Mouse (Mus musculus): ENCODE data around the gene Ankrd44. TPM values are rescaled to one million over a fixed set of nuclear protein-coding genes. Genes with fewer than 3 reads are reported as not detected.

Gene Ankrd44
- polyA plus RNA-seq, 1 experiment from 2014 or later = 4.3 TPM

- no peaks in the 10 kb centered on the region for H3K4me1 ChIP-seq (replicated peaks; ENCODE audit: insufficient read depth, low read length)
Measured at GRCm38 (mm10) chr1:54913379-54913873, 12.8 kb downstream of the Ankrd44 start.

GRCm38 (mm10) chr1:54913063-54913335 lies 13.2 kb downstream of the Ankrd44 start:
- H3K27ac ChIP-seq = no peak overlapping the region
- ATAC-seq (replicated peaks; ENCODE audit: low FRiP score, low read depth) = no peak
- no peaks in the 10 kb centered on the region for H3K4me1 ChIP-seq (replicated peaks; ENCODE audit: insufficient read depth, low read length)
- H3K9me3 ChIP-seq (replicated peaks; ENCODE audit: low read length) = no peaks in the 10 kb centered on the region
- H3K36me3 ChIP-seq (ENCODE audit: insufficient read depth, low read length) = no peaks in the 10 kb centered on the region
- no peak overlapping the region for H3K9ac ChIP-seq (ENCODE audit: low read depth, low read length)
- H3K4me3 ChIP-seq (replicated peaks; ENCODE audit: low read depth, low read length) = no peak overlapping the region
- peak; percentile 27; the same call in 1 of the 2 replicates for TF ChIP-seq CTCF (IDR thresholded peaks at IDR 0.05; ENCODE audit: low read depth)
- no peak for DNase-seq (ENCODE audit: low spot score)
- H3K4me2 ChIP-seq (ENCODE audit: low read length) = no peak overlapping the region
- H3K27me3 ChIP-seq (ENCODE audit: insufficient read depth, low read length) = no peaks in the 10 kb centered on the region

More at GRCm38 (mm10) chr1:54913379-54913873, 12.8 kb downstream of the Ankrd44 start:
- WGBS = 77% methylated on average over 3 of the region's 3 CpGs
- Histone ChIP-seq H3K9ac (ENCODE audit: low read depth, low read length) (no peak overlapping the region), H3K4me2 (ENCODE audit: low read length) (no peak overlapping the region), H3K36me3 (ENCODE audit: insufficient read depth, low read length) (no peaks in the 10 kb centered on the region), H3K27me3 (ENCODE audit: insufficient read depth, low read length) (no peaks in the 10 kb centered on the region), H3K4me3 (replicated peaks; ENCODE audit: low read depth, low read length) (no peak overlapping the region), H3K9me3 (replicated peaks; ENCODE audit: low read length) (no peaks in the 10 kb centered on the region), H3K27ac (no peak overlapping the region)
- ATAC-seq (replicated peaks; ENCODE audit: low FRiP score, low read depth) (no peak), DNase-seq (ENCODE audit: low spot score) (no peak)
- no peak for TF ChIP-seq CTCF (IDR thresholded peaks at IDR 0.05; ENCODE audit: low read depth)

DNA sequence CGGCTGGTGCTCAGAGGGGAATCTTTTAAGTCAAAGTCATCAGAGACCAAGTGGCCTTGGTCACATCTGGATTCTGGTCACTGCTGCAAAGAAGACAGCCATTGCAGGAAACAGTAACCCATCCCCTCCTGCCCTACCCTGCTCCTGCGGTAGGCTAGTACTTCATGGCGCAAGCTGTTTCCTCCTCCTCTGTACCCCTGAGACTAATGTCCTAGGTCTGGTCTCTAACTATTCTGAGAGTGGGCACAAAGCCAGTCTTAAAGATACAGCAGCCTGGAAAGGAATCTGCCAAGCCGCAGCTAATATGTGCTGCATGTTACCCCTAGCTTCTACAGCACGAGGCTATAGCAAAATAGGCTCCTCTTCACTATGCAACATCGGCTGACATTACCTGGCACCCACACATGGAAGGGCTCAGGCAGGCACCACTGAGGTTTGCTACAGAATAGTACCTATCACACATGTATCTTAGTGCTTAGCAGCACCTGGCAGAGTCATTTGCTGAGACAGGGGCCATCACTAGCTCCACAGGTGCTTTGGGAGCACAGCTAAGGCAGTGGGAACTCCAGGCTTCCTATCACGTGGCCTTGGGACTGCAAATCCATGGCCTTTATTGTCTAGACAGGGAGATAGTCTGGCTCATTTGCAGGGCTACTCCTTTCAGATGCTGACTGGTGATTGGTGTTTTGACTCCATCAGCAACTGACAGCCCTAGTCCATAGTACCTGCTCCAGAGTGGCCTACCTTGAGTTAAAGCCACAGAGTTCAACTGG lies 13.7 kb downstream of the Ankrd44 start:
- H3K36me3 ChIP-seq (ENCODE audit: insufficient read depth, low read length) = no peaks in the 10 kb centered on the region
- ATAC-seq (replicated peaks; ENCODE audit: low FRiP score, low read depth) (no peak), DNase-seq (ENCODE audit: low spot score) (no peak)
- no peaks in the 10 kb centered on the region for H3K4me1 ChIP-seq (replicated peaks; ENCODE audit: insufficient read depth, low read length)
- no peak for TF ChIP-seq CTCF (IDR thresholded peaks at IDR 0.05; ENCODE audit: low read depth)
- no peak overlapping the region for H3K4me2 ChIP-seq (ENCODE audit: low read length)
- no peak overlapping the region for H3K4me3 ChIP-seq (replicated peaks; ENCODE audit: low read depth, low read length)
- H3K9ac ChIP-seq (ENCODE audit: low read depth, low read length) = no peak overlapping the region
- H3K27ac ChIP-seq = no peak overlapping the region
- no peaks in the 10 kb centered on the region for H3K9me3 ChIP-seq (replicated peaks; ENCODE audit: low read length)
- no peaks in the 10 kb centered on the region for H3K27me3 ChIP-seq (ENCODE audit: insufficient read depth, low read length)
- 69% methylated on average over 7 of the region's 7 CpGs for WGBS

DNA sequence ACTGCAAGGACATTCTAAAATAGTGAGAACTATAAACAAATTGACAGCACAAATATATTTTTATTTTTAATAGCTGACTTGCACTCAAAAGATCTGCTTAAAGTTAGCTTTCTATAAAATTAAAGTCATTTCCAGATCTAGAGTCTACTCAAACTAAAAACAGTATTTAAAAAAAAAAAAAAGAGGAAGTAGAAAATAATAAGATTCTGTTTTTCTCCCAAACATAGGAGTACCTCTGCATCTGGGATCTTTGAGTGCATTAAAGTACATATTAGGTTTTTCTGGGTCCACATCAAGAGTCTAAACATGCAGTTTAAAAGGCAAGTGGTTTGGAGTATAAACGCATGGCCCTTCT lies 15.0 kb downstream of the Ankrd44 start:
- no peak for TF ChIP-seq CTCF (IDR thresholded peaks at IDR 0.05; ENCODE audit: low read depth)
- H3K9ac ChIP-seq (ENCODE audit: low read depth, low read length) = no peak overlapping the region
- H3K4me3 ChIP-seq (replicated peaks; ENCODE audit: low read depth, low read length) = no peak overlapping the region
- no peaks in the 10 kb centered on the region for H3K27me3 ChIP-seq (ENCODE audit: insufficient read depth, low read length)
- H3K36me3 ChIP-seq (ENCODE audit: insufficient read depth, low read length) = no peaks in the 10 kb centered on the region
- no peak overlapping the region for H3K27ac ChIP-seq
- H3K4me2 ChIP-seq (ENCODE audit: low read length) = no peak overlapping the region
- DNase-seq (ENCODE audit: low spot score) = no peak
- no peaks in the 10 kb centered on the region for H3K9me3 ChIP-seq (replicated peaks; ENCODE audit: low read length)
- H3K4me1 ChIP-seq (replicated peaks; ENCODE audit: insufficient read depth, low read length) = no peaks in the 10 kb centered on the region
- 94% methylated on average over 1 of the region's 1 CpGs for WGBS
- no peak for ATAC-seq (replicated peaks; ENCODE audit: low FRiP score, low read depth)

GRCm38 (mm10) chr1:54910489-54911255 lies 15.5 kb downstream of the Ankrd44 start:
- H3K9me3 ChIP-seq (replicated peaks; ENCODE audit: low read length) = no peaks in the 10 kb centered on the region
- H3K36me3 ChIP-seq (ENCODE audit: insufficient read depth, low read length) = no peaks in the 10 kb centered on the region
- no peak overlapping the region for H3K9ac ChIP-seq (ENCODE audit: low read depth, low read length)
- ATAC-seq (replicated peaks; ENCODE audit: low FRiP score, low read depth) (no peak), DNase-seq (ENCODE audit: low spot score) (no peak)
- 79% methylated on average over 5 of the region's 5 CpGs for WGBS
- no peak overlapping the region for H3K4me2 ChIP-seq (ENCODE audit: low read length)
- H3K27ac ChIP-seq = no peak overlapping the region
- TF ChIP-seq CTCF (IDR thresholded peaks at IDR 0.05; ENCODE audit: low read depth) = no peak
- no peak overlapping the region for H3K4me3 ChIP-seq (replicated peaks; ENCODE audit: low read depth, low read length)
- no peaks in the 10 kb centered on the region for H3K27me3 ChIP-seq (ENCODE audit: insufficient read depth, low read length)
- no peaks in the 10 kb centered on the region for H3K4me1 ChIP-seq (replicated peaks; ENCODE audit: insufficient read depth, low read length)

DNA sequence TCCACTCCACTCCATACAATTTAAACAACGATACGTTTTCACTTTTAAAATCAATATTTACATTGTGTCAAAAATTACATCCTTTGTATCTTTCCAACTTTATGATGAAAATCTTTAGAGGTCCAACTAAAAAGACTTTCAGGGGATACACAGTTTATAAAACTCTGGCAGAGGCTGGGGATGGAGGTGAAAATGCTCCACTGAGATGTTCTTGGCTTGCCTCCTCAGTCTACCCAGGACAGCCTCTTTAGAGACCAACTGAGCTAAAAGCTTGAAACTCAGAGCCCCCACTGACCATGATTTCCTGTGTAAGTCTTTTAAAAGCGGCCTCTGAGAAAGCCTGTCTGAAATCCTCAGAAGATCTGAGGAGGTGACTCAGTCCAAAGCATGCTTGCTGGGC lies 17.4 kb downstream of the Ankrd44 start:
- no peaks in the 10 kb centered on the region for H3K36me3 ChIP-seq (ENCODE audit: insufficient read depth, low read length)
- DNase-seq (ENCODE audit: low spot score) = no peak
- H3K27ac ChIP-seq = no peak overlapping the region
- no peaks in the 10 kb centered on the region for H3K9me3 ChIP-seq (replicated peaks; ENCODE audit: low read length)
- ATAC-seq (replicated peaks; ENCODE audit: low FRiP score, low read depth) = no peak
- no peak overlapping the region for H3K4me3 ChIP-seq (replicated peaks; ENCODE audit: low read depth, low read length)
- no peak overlapping the region for H3K9ac ChIP-seq (ENCODE audit: low read depth, low read length)
- TF ChIP-seq CTCF (IDR thresholded peaks at IDR 0.05; ENCODE audit: low read depth) = no peak
- H3K27me3 ChIP-seq (ENCODE audit: insufficient read depth, low read length) = no peaks in the 10 kb centered on the region
- H3K4me1 ChIP-seq (replicated peaks; ENCODE audit: insufficient read depth, low read length) = no peaks in the 10 kb centered on the region
- H3K4me2 ChIP-seq (ENCODE audit: low read length) = no peak overlapping the region
- 74% methylated on average over 3 of the region's 3 CpGs for WGBS
